In the genomic region with DNA sequence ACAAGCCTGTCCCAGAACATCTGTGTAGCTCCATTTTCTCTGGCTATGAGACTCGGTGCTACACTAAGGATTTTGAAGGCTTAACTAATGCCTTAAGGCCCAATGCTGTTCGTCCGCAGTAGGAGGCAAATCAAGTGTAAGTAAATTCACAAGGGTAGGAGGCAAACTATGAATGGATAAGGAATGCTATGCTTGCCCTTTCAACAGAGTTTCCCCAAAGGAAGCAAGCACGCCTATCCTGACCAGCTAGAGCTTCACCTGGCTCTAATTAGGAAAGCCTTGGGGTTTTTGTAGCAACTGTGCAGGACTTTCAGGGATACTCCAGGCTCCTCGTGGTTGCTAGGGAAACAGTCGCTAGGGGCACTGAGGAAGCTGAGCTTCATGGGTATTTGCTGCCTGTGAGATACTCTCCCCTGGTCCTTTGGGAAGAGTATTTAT, we compare ENCODE assay signal across 14 mouse cellular contexts.
DNase-seq lines count a peak whose midpoint lies in the region; ATAC-seq and TF ChIP-seq lines count a peak whose summit lies in the region.
"Had no signal": no experiment of that assay in that cellular context is flagged by ENCODE, and none has a peak within 500 bp of the region (broad histone marks: within the 10 kb centered on the region; RNA-seq: fewer than 3 reads in every experiment).

No protein-coding gene starts in this region.

- H3K4me2 ChIP-seq in forebrain, embryonic 15.5 days (replicated peaks), result no peak overlapping the region
- 0 out of 2 replicates have a peak overlapping the region, but pooled peaks have one; percentile 5 for H3K4me2 ChIP-seq in forebrain, embryonic 11.5 days (ENCODE audit: low read depth, low read length, severe bottlenecking)
- no peak overlapping the region for H3K4me2 ChIP-seq in hindbrain, postnatal 0 days (ENCODE audit: low read depth, low read length)
- no peak overlapping the region for H3K4me2 ChIP-seq in midbrain, postnatal 0 days (ENCODE audit: low read depth, low read length, poor library complexity, severe bottlenecking)
- H3K4me2 ChIP-seq: heart, embryonic 12.5 days had no signal

- peak; percentile 65 for DNase-seq in forebrain, embryonic 10.5 days (ENCODE audit: extremely low spot score, low spot score)
- peak; percentile 71 for DNase-seq in forebrain, embryonic 11.5 days (ENCODE audit: low spot score)
- DNase-seq in hindbrain, postnatal 0 days (ENCODE audit: low spot score), result peak; percentile 29
- DNase-seq in midbrain, postnatal 0 days (ENCODE audit: low spot score), result peak; percentile 40
- no peak for DNase-seq in spleen, postnatal 36 days (ENCODE audit: low spot score in 2 of 2)
- DNase-seq in cerebellum, postnatal 14 days, result no peak
- DNase-seq in left cerebral cortex, postnatal 4 days, result no peak
- DNase-seq: adrenal gland, adult 8-10 months; cerebellum, adult 9-10 months; thymus, postnatal 36 days had no signal

- intact Hi-C loops in left cerebral cortex, postnatal 4 days (cut with DNase I), result no loop called here

- 18% methylated on average over 6 of the region's 6 CpGs for WGBS in forebrain, embryonic 10.5 days
- WGBS in forebrain, embryonic 15.5 days, result 15% methylated on average over 6 of the region's 6 CpGs
- WGBS in forebrain, embryonic 11.5 days, result 12% methylated on average over 6 of the region's 6 CpGs
- WGBS in hindbrain, postnatal 0 days, result 20% methylated on average over 6 of the region's 6 CpGs
- WGBS in midbrain, postnatal 0 days, result 17% methylated on average over 6 of the region's 6 CpGs

- H3K36me3 ChIP-seq in forebrain, embryonic 10.5 days (replicated peaks), result no peaks in the 10 kb centered on the region
- no peaks in the 10 kb centered on the region for H3K36me3 ChIP-seq in forebrain, embryonic 15.5 days
- H3K36me3 ChIP-seq in forebrain, embryonic 11.5 days (ENCODE audit: control insufficient read depth, insufficient read depth, low read length), result no peaks in the 10 kb centered on the region
- H3K36me3 ChIP-seq in hindbrain, postnatal 0 days (ENCODE audit: insufficient read depth, low read length), result no peaks in the 10 kb centered on the region
- H3K36me3 ChIP-seq in midbrain, postnatal 0 days (ENCODE audit: insufficient read depth, low read length), result no peaks in the 10 kb centered on the region
- H3K36me3 ChIP-seq: heart, embryonic 12.5 days had no signal

- peak overlapping the region; percentile 68 for H3K27ac ChIP-seq in forebrain, embryonic 10.5 days
- no peak overlapping the region for H3K27ac ChIP-seq in forebrain, embryonic 15.5 days (replicated peaks)
- no peak overlapping the region for H3K27ac ChIP-seq in forebrain, embryonic 11.5 days (ENCODE audit: low read depth, low read length)
- H3K27ac ChIP-seq in hindbrain, postnatal 0 days, result no peak overlapping the region
- peak overlapping the region; percentile 51; the same call in 1 of the 2 replicates for H3K27ac ChIP-seq in midbrain, postnatal 0 days (ENCODE audit: low read depth, low read length)
- H3K27ac ChIP-seq: macrophage had no signal

- no peaks in the 10 kb centered on the region for H3K9me3 ChIP-seq in forebrain, embryonic 10.5 days
- H3K9me3 ChIP-seq in forebrain, embryonic 15.5 days, result no peaks in the 10 kb centered on the region
- H3K9me3 ChIP-seq in forebrain, embryonic 11.5 days (ENCODE audit: control insufficient read depth, low read length), result no peaks in the 10 kb centered on the region
- H3K9me3 ChIP-seq in hindbrain, postnatal 0 days (ENCODE audit: low read length), result no peaks in the 10 kb centered on the region
- H3K9me3 ChIP-seq in midbrain, postnatal 0 days (ENCODE audit: low read length), result no peaks in the 10 kb centered on the region
- H3K9me3 ChIP-seq: heart, embryonic 12.5 days had no signal

- H3K9ac ChIP-seq in forebrain, embryonic 15.5 days (replicated peaks), result no peak overlapping the region
- H3K9ac ChIP-seq in forebrain, embryonic 11.5 days (ENCODE audit: low read length), result no peak overlapping the region
- H3K9ac ChIP-seq in hindbrain, postnatal 0 days (replicated peaks; ENCODE audit: low read length), result no peak overlapping the region
- no peak overlapping the region for H3K9ac ChIP-seq in midbrain, postnatal 0 days (replicated peaks; ENCODE audit: low read length, poor library complexity, severe bottlenecking)
- H3K9ac ChIP-seq: heart, embryonic 12.5 days had no signal

- no peak for ATAC-seq in forebrain, embryonic 15.5 days (replicated peaks)
- peak; percentile 74 for ATAC-seq in forebrain, embryonic 11.5 days (replicated peaks; ENCODE audit: low FRiP score)
- ATAC-seq in hindbrain, postnatal 0 days, result no peak
- 0 out of 2 replicates have a peak, but pooled peaks have one; percentile 20 for ATAC-seq in midbrain, postnatal 0 days (ENCODE audit: low FRiP score)
- ATAC-seq: intestine, embryonic 16.5 days had no signal

- H3K27me3 ChIP-seq in forebrain, embryonic 10.5 days (ENCODE audit: poor library complexity, severe bottlenecking), result no peaks in the 10 kb centered on the region
- no peaks in the 10 kb centered on the region for H3K27me3 ChIP-seq in forebrain, embryonic 15.5 days
- H3K27me3 ChIP-seq in forebrain, embryonic 11.5 days (ENCODE audit: control insufficient read depth, insufficient read depth, low read length), result no peaks in the 10 kb centered on the region
- no peaks in the 10 kb centered on the region for H3K27me3 ChIP-seq in hindbrain, postnatal 0 days (ENCODE audit: insufficient read depth, low read length)
- no peaks in the 10 kb centered on the region for H3K27me3 ChIP-seq in midbrain, postnatal 0 days (ENCODE audit: insufficient read depth, low read length)
- H3K27me3 ChIP-seq: heart, embryonic 12.5 days had no signal

- no peak overlapping the region for H3K4me3 ChIP-seq in forebrain, embryonic 10.5 days
- no peak overlapping the region for H3K4me3 ChIP-seq in forebrain, embryonic 15.5 days
- no peak overlapping the region for H3K4me3 ChIP-seq in forebrain, embryonic 11.5 days (ENCODE audit: low read depth, low read length)
- H3K4me3 ChIP-seq in hindbrain, postnatal 0 days (ENCODE audit: low read length), result no peak overlapping the region
- H3K4me3 ChIP-seq in midbrain, postnatal 0 days (ENCODE audit: low read depth, low read length), result no peak overlapping the region
- H3K4me3 ChIP-seq: heart, embryonic 12.5 days had no signal

- no peak for TF ChIP-seq CTCF in hindbrain, postnatal 0 days (IDR thresholded peaks at IDR 0.05; ENCODE audit: low read depth)
- TF ChIP-seq CTCF in midbrain, postnatal 0 days (IDR thresholded peaks at IDR 0.05), result 0 out of 2 replicates have a peak, but pooled peaks have one; percentile 18

- peaks cover 20% of the 10 kb centered on the region for H3K4me1 ChIP-seq in forebrain, embryonic 10.5 days
- H3K4me1 ChIP-seq in forebrain, embryonic 15.5 days, result 0 out of 2 replicates have a peak, but pooled peaks cover 4% of the 10 kb centered on the region
- H3K4me1 ChIP-seq in forebrain, embryonic 11.5 days (replicated peaks; ENCODE audit: control insufficient read depth, insufficient read depth, low read length), result no peaks in the 10 kb centered on the region
- no peaks in the 10 kb centered on the region for H3K4me1 ChIP-seq in hindbrain, postnatal 0 days (ENCODE audit: insufficient read depth, low read length)
- peaks cover 4% of the 10 kb centered on the region; the same call in 1 of the 2 replicates for H3K4me1 ChIP-seq in midbrain, postnatal 0 days (ENCODE audit: insufficient read depth, low read length)
- H3K4me1 ChIP-seq: heart, embryonic 12.5 days had no signal

Comparison
In these comparisons a context has a peak if more than half of its experiments do, and no peak if none do; other contexts are left out.
1. H3K27ac ChIP-seq: peak in forebrain, embryonic 10.5 days (single experiment) and midbrain, postnatal 0 days (single experiment); none in forebrain, embryonic 15.5 days (single experiment), forebrain, embryonic 11.5 days (single experiment) and hindbrain, postnatal 0 days (single experiment).
2. ATAC-seq: peak in forebrain, embryonic 11.5 days (single experiment) and midbrain, postnatal 0 days (single experiment); none in forebrain, embryonic 15.5 days (single experiment) and hindbrain, postnatal 0 days (single experiment).
3. DNase-seq: peak in forebrain, embryonic 10.5 days (single experiment), forebrain, embryonic 11.5 days (single experiment), hindbrain, postnatal 0 days (single experiment) and midbrain, postnatal 0 days (single experiment); none in spleen, postnatal 36 days (0 of 2), cerebellum, postnatal 14 days (0 of 2) and left cerebral cortex, postnatal 4 days (single experiment).